Mouse (Mus musculus) layer of hippocampus, adult 2 months (tissue): ENCODE data around the gene Sycp2l. TPM values are rescaled to one million over a fixed set of nuclear protein-coding genes. Genes with fewer than 3 reads are reported as not detected.

Source experiments
- DNase-seq, 2 experiments: peaks; one replicate each; pipeline ENCODE4 v3.0.0; 2022; ENCODE audit warnings: low spot score in 2 of 2
- H3K27ac ChIP-seq: fragments of 200-600 bp; 2 replicates; pipeline ENCODE4 v1.8.1; 2022
- H3K4me3 ChIP-seq: fragments of 200-600 bp; 2 replicates; pipeline ENCODE4 v1.8.1; 2022; ENCODE audit warnings: mild to moderate bottlenecking
- CTCF ChIP-seq: fragments of 200-600 bp; conservative IDR thresholded peaks from 2 replicates; pipeline ENCODE4 v1.8.1; 2022; ENCODE audit warnings: antibody characterized with exemption, mild to moderate bottlenecking, moderate library complexity
- long read RNA-seq, 2 experiments: library from polyadenylated mRNA; stranded (forward); transcript quantifications; one replicate each; pipeline ENCODE4 v2.0.0; 2021; ENCODE audit warnings: borderline mapping rate in 2 of 2
- total RNA-seq, 2 experiments: library from RNA; stranded (reverse); gene quantifications; 2 replicates each; pipeline ENCODE4 v1.2.3; 2021

Gene Sycp2l
- total RNA-seq: not detected
- long read RNA-seq, experiment 1: 0 reads
- long read RNA-seq, experiment 2: 0 reads

- Histone ChIP-seq H3K27ac (no peak within 1 kb of the TSS), H3K4me3 (no peak within 1 kb of the TSS)
- DNase-seq: no peak
- no peak for TF ChIP-seq CTCF
These were observed at the start of gene Sycp2l for GRCm38 (mm10) chr13:41113940-41114339. Gene Sycp2l (plus strand): TSS chr13:41114307.

GRCm38 (mm10) chr13:41067618-41068017 is 46.5 kb upstream of the Sycp2l start:
- no peak for DNase-seq
- no peak for TF ChIP-seq CTCF
- Histone ChIP-seq H3K27ac (no peak overlapping the region), H3K4me3 (no peak overlapping the region)

GRCm38 (mm10) chr13:41071617-41072016 is 42.5 kb upstream of the Sycp2l start:
- TF ChIP-seq CTCF: no peak
- H3K4me3 ChIP-seq: no peak overlapping the region
- H3K27ac ChIP-seq: no peak overlapping the region
- no peak for DNase-seq

GRCm38 (mm10) chr13:41073819-41074218 is 40.3 kb upstream of the Sycp2l start:
- Histone ChIP-seq H3K4me3 (no peak overlapping the region), H3K27ac (no peak overlapping the region)
- DNase-seq: no peak
- TF ChIP-seq CTCF: no peak

GRCm38 (mm10) chr13:41077921-41078320 is 36.2 kb upstream of the Sycp2l start:
- DNase-seq: no peak
- no peak for TF ChIP-seq CTCF
- no peak overlapping the region for H3K27ac ChIP-seq
- H3K4me3 ChIP-seq: no peak overlapping the region

- H3K27ac ChIP-seq: no peak overlapping the region
- peak overlapping the region; percentile 53 for H3K4me3 ChIP-seq
- no peak for DNase-seq
- TF ChIP-seq CTCF: no peak
These were observed 35.3 kb upstream of the Sycp2l start for GRCm38 (mm10) chr13:41078690-41079420.

- DNase-seq: peak; percentile 57 to 67
- H3K27ac ChIP-seq: no peak within 1 kb of the TSS
- H3K4me3 ChIP-seq: peak within 1 kb of the TSS; percentile 53
- TF ChIP-seq CTCF: no peak
These were observed 34.7 kb upstream of the Sycp2l start, which contains the start of gene Mak for GRCm38 (mm10) chr13:41079421-41079780. Gene Mak (minus strand): TSS chr13:41079706.

- no peak for DNase-seq
- H3K27ac ChIP-seq: no peak overlapping the region
- H3K4me3 ChIP-seq: peak overlapping the region; percentile 53
- TF ChIP-seq CTCF: no peak
These were observed 34.2 kb upstream of the Sycp2l start for GRCm38 (mm10) chr13:41079859-41080258.

GRCm38 (mm10) chr13:41080700-41081099 is 33.4 kb upstream of the Sycp2l start:
- no peak overlapping the region for H3K4me3 ChIP-seq
- TF ChIP-seq CTCF: no peak
- DNase-seq: no peak
- H3K27ac ChIP-seq: no peak overlapping the region

GRCm38 (mm10) chr13:41084521-41084920 is 29.6 kb upstream of the Sycp2l start:
- Histone ChIP-seq H3K27ac (no peak overlapping the region), H3K4me3 (no peak overlapping the region)
- DNase-seq: no peak
- no peak for TF ChIP-seq CTCF

GRCm38 (mm10) chr13:41085140-41085539 is 29.0 kb upstream of the Sycp2l start:
- Histone ChIP-seq H3K4me3 (no peak overlapping the region), H3K27ac (no peak overlapping the region)
- DNase-seq: no peak
- peak; percentile 87 for TF ChIP-seq CTCF

GRCm38 (mm10) chr13:41088746-41089145 is 25.4 kb upstream of the Sycp2l start:
- TF ChIP-seq CTCF: no peak
- no peak for DNase-seq
- H3K27ac ChIP-seq: no peak overlapping the region
- no peak overlapping the region for H3K4me3 ChIP-seq

GRCm38 (mm10) chr13:41091271-41091670 is 22.8 kb upstream of the Sycp2l start:
- no peak for DNase-seq
- Histone ChIP-seq H3K27ac (no peak overlapping the region), H3K4me3 (no peak overlapping the region)
- TF ChIP-seq CTCF: no peak

- no peak for DNase-seq
- Histone ChIP-seq H3K4me3 (no peak overlapping the region), H3K27ac (no peak overlapping the region)
- no peak for TF ChIP-seq CTCF
These were observed 19.9 kb upstream of the Sycp2l start for GRCm38 (mm10) chr13:41094160-41094559.
